Mouse (Mus musculus): ENCODE results near the gene Fez2. TPM values are rescaled to one million over a fixed set of nuclear protein-coding genes. Genes with fewer than 3 reads are reported as not detected.

Gene Fez2
- polyA plus RNA-seq, 1 experiment from 2014 or later, result 34.6 TPM

- H3K4me3 ChIP-seq (replicated peaks; ENCODE audit: low read length), result no peak overlapping the region
- H3K27me3 ChIP-seq (ENCODE audit: control insufficient read depth, insufficient read depth, low read length), result no peaks in the 10 kb centered on the region
- no peaks in the 10 kb centered on the region for H3K4me1 ChIP-seq (ENCODE audit: control insufficient read depth, insufficient read depth, low read length)
- ATAC-seq (ENCODE audit: insufficient read depth, low FRiP score), result peak; percentile 53; the same call in 1 of the 2 replicates
- H3K36me3 ChIP-seq (ENCODE audit: control insufficient read depth, insufficient read depth, low read length), result no peaks in the 10 kb centered on the region
- no peak overlapping the region for H3K9ac ChIP-seq (ENCODE audit: low read length)
- H3K9me3 ChIP-seq (replicated peaks; ENCODE audit: control insufficient read depth, low read length), result no peaks in the 10 kb centered on the region
- H3K27ac ChIP-seq (ENCODE audit: low read length), result no peak overlapping the region
- no peak overlapping the region for H3K4me2 ChIP-seq (ENCODE audit: low read depth, low read length)
- 41% methylated on average over 7 of the region's 7 CpGs for WGBS
Observed at GRCm38 (mm10) chr17:78451332-78451793, 33.4 kb upstream of the Fez2 start.

GRCm38 (mm10) chr17:78449635-78450197 is 31.8 kb upstream of the Fez2 start:
- H3K27ac ChIP-seq (ENCODE audit: low read length), result no peak overlapping the region
- H3K27me3 ChIP-seq (ENCODE audit: control insufficient read depth, insufficient read depth, low read length), result no peaks in the 10 kb centered on the region
- no peaks in the 10 kb centered on the region for H3K36me3 ChIP-seq (ENCODE audit: control insufficient read depth, insufficient read depth, low read length)
- no peak overlapping the region for H3K9ac ChIP-seq (ENCODE audit: low read length)
- H3K4me3 ChIP-seq (replicated peaks; ENCODE audit: low read length), result no peak overlapping the region
- H3K9me3 ChIP-seq (replicated peaks; ENCODE audit: control insufficient read depth, low read length), result no peaks in the 10 kb centered on the region
- H3K4me2 ChIP-seq (ENCODE audit: low read depth, low read length), result no peak overlapping the region
- no peaks in the 10 kb centered on the region for H3K4me1 ChIP-seq (ENCODE audit: control insufficient read depth, insufficient read depth, low read length)
- ATAC-seq (ENCODE audit: insufficient read depth, low FRiP score), result no peak
- 45% methylated on average over 13 of the region's 13 CpGs for WGBS

- Histone ChIP-seq H3K4me2 (ENCODE audit: low read depth, low read length) (no peak overlapping the region), H3K36me3 (ENCODE audit: control insufficient read depth, insufficient read depth, low read length) (no peaks in the 10 kb centered on the region), H3K4me3 (replicated peaks; ENCODE audit: low read length) (no peak overlapping the region), H3K9ac (ENCODE audit: low read length) (no peak overlapping the region), H3K27me3 (ENCODE audit: control insufficient read depth, insufficient read depth, low read length) (no peaks in the 10 kb centered on the region), H3K9me3 (replicated peaks; ENCODE audit: control insufficient read depth, low read length) (no peaks in the 10 kb centered on the region), H3K27ac (ENCODE audit: low read length) (no peak overlapping the region), H3K4me1 (ENCODE audit: control insufficient read depth, insufficient read depth, low read length) (no peaks in the 10 kb centered on the region)
- ATAC-seq (ENCODE audit: insufficient read depth, low FRiP score), result no peak
- 37% methylated on average over 7 of the region's 7 CpGs for WGBS
Observed at GRCm38 (mm10) chr17:78444826-78445225, 26.9 kb upstream of the Fez2 start.

GRCm38 (mm10) chr17:78440771-78441170 is 22.8 kb upstream of the Fez2 start:
- no peak for ATAC-seq (ENCODE audit: insufficient read depth, low FRiP score)
- H3K4me2 ChIP-seq (ENCODE audit: low read depth, low read length), result no peak overlapping the region
- no peaks in the 10 kb centered on the region for H3K9me3 ChIP-seq (replicated peaks; ENCODE audit: control insufficient read depth, low read length)
- no peak overlapping the region for H3K27ac ChIP-seq (ENCODE audit: low read length)
- no peaks in the 10 kb centered on the region for H3K27me3 ChIP-seq (ENCODE audit: control insufficient read depth, insufficient read depth, low read length)
- no peaks in the 10 kb centered on the region for H3K4me1 ChIP-seq (ENCODE audit: control insufficient read depth, insufficient read depth, low read length)
- 86% methylated on average over 2 of the region's 2 CpGs for WGBS
- no peak overlapping the region for H3K9ac ChIP-seq (ENCODE audit: low read length)
- no peak overlapping the region for H3K4me3 ChIP-seq (replicated peaks; ENCODE audit: low read length)
- H3K36me3 ChIP-seq (ENCODE audit: control insufficient read depth, insufficient read depth, low read length), result no peaks in the 10 kb centered on the region

- Histone ChIP-seq H3K27ac (ENCODE audit: low read length) (no peak overlapping the region), H3K4me1 (ENCODE audit: control insufficient read depth, insufficient read depth, low read length) (no peaks in the 10 kb centered on the region), H3K36me3 (ENCODE audit: control insufficient read depth, insufficient read depth, low read length) (no peaks in the 10 kb centered on the region), H3K27me3 (ENCODE audit: control insufficient read depth, insufficient read depth, low read length) (no peaks in the 10 kb centered on the region), H3K4me3 (replicated peaks; ENCODE audit: low read length) (no peak overlapping the region), H3K9ac (ENCODE audit: low read length) (no peak overlapping the region), H3K4me2 (ENCODE audit: low read depth, low read length) (no peak overlapping the region), H3K9me3 (replicated peaks; ENCODE audit: control insufficient read depth, low read length) (no peaks in the 10 kb centered on the region)
- whole genome bisulfite sequencing, result 89% methylated on average over 4 of the region's 4 CpGs
- no peak for ATAC-seq (ENCODE audit: insufficient read depth, low FRiP score)
Observed at GRCm38 (mm10) chr17:78437161-78437560, 19.2 kb upstream of the Fez2 start.

- H3K9me3 ChIP-seq (replicated peaks; ENCODE audit: control insufficient read depth, low read length), result no peaks in the 10 kb centered on the region
- H3K27ac ChIP-seq (ENCODE audit: low read length), result no peak overlapping the region
- H3K36me3 ChIP-seq (ENCODE audit: control insufficient read depth, insufficient read depth, low read length), result no peaks in the 10 kb centered on the region
- 87% methylated on average over 6 of the region's 6 CpGs for WGBS
- no peak for ATAC-seq (ENCODE audit: insufficient read depth, low FRiP score)
- H3K4me3 ChIP-seq (replicated peaks; ENCODE audit: low read length), result no peak overlapping the region
- H3K27me3 ChIP-seq (ENCODE audit: control insufficient read depth, insufficient read depth, low read length), result no peaks in the 10 kb centered on the region
- no peak overlapping the region for H3K9ac ChIP-seq (ENCODE audit: low read length)
- no peaks in the 10 kb centered on the region for H3K4me1 ChIP-seq (ENCODE audit: control insufficient read depth, insufficient read depth, low read length)
- H3K4me2 ChIP-seq (ENCODE audit: low read depth, low read length), result no peak overlapping the region
Observed at GRCm38 (mm10) chr17:78435661-78436060, 17.7 kb upstream of the Fez2 start.

- H3K9me3 ChIP-seq (replicated peaks; ENCODE audit: control insufficient read depth, low read length), result no peaks in the 10 kb centered on the region
- no peaks in the 10 kb centered on the region for H3K27me3 ChIP-seq (ENCODE audit: control insufficient read depth, insufficient read depth, low read length)
- no peak for ATAC-seq (ENCODE audit: insufficient read depth, low FRiP score)
- H3K4me3 ChIP-seq (replicated peaks; ENCODE audit: low read length), result no peak overlapping the region
- H3K27ac ChIP-seq (ENCODE audit: low read length), result no peak overlapping the region
- H3K9ac ChIP-seq (ENCODE audit: low read length), result no peak overlapping the region
- 29% methylated on average over 1 of the region's 1 CpGs for WGBS
- H3K4me1 ChIP-seq (ENCODE audit: control insufficient read depth, insufficient read depth, low read length), result no peaks in the 10 kb centered on the region
- no peak overlapping the region for H3K4me2 ChIP-seq (ENCODE audit: low read depth, low read length)
- no peaks in the 10 kb centered on the region for H3K36me3 ChIP-seq (ENCODE audit: control insufficient read depth, insufficient read depth, low read length)
Observed at GRCm38 (mm10) chr17:78434746-78435145, 16.8 kb upstream of the Fez2 start.

- Histone ChIP-seq H3K36me3 (ENCODE audit: control insufficient read depth, insufficient read depth, low read length) (no peaks in the 10 kb centered on the region), H3K27me3 (ENCODE audit: control insufficient read depth, insufficient read depth, low read length) (no peaks in the 10 kb centered on the region), H3K9me3 (replicated peaks; ENCODE audit: control insufficient read depth, low read length) (0 out of 2 replicates have a peak, but pooled peaks cover 2% of the 10 kb centered on the region), H3K4me1 (ENCODE audit: control insufficient read depth, insufficient read depth, low read length) (no peaks in the 10 kb centered on the region), H3K4me3 (replicated peaks; ENCODE audit: low read length) (no peak overlapping the region), H3K9ac (ENCODE audit: low read length) (no peak overlapping the region), H3K27ac (ENCODE audit: low read length) (no peak overlapping the region), H3K4me2 (ENCODE audit: low read depth, low read length) (no peak overlapping the region)
- ATAC-seq (ENCODE audit: insufficient read depth, low FRiP score), result no peak
- WGBS, result 74% methylated on average over 8 of the region's 8 CpGs
Observed at GRCm38 (mm10) chr17:78430374-78430773, 12.4 kb upstream of the Fez2 start.

GRCm38 (mm10) chr17:78429051-78429450 is 11.1 kb upstream of the Fez2 start:
- H3K9ac ChIP-seq (ENCODE audit: low read length), result no peak overlapping the region
- ATAC-seq (ENCODE audit: insufficient read depth, low FRiP score), result no peak
- 0 out of 2 replicates have a peak, but pooled peaks cover 2% of the 10 kb centered on the region for H3K9me3 ChIP-seq (replicated peaks; ENCODE audit: control insufficient read depth, low read length)
- H3K4me3 ChIP-seq (replicated peaks; ENCODE audit: low read length), result no peak overlapping the region
- H3K27ac ChIP-seq (ENCODE audit: low read length), result no peak overlapping the region
- H3K36me3 ChIP-seq (ENCODE audit: control insufficient read depth, insufficient read depth, low read length), result no peaks in the 10 kb centered on the region
- H3K4me1 ChIP-seq (ENCODE audit: control insufficient read depth, insufficient read depth, low read length), result no peaks in the 10 kb centered on the region
- no peak overlapping the region for H3K4me2 ChIP-seq (ENCODE audit: low read depth, low read length)
- 88% methylated on average over 4 of the region's 4 CpGs for WGBS
- no peaks in the 10 kb centered on the region for H3K27me3 ChIP-seq (ENCODE audit: control insufficient read depth, insufficient read depth, low read length)
